Mouse (Mus musculus) megakaryocyte, embryonic 14.5 days (primary cell): Measurements from ENCODE around the gene Spz1.

Experiments
- FLI1 ChIP-seq: IDR thresholded peaks from 2 replicates; pipeline ENCODE4 v1.6.1; 2012; ENCODE audit warnings: low read length, inconsistent platforms, mixed read lengths
- GATA1 ChIP-seq: IDR thresholded peaks from 3 replicates; pipeline ENCODE4 v1.6.1; 2012; ENCODE audit warnings: mixed read lengths, low read length, inconsistent platforms, borderline replicate concordance

GRCm38 (mm10) chr13:92580220-92581043 is 4.5 kb upstream of the Spz1 start:
- TF ChIP-seq GATA1 (no peak), FLI1 (no peak)
